Mouse (Mus musculus) liver, postnatal 0 days (tissue): ENCODE data around the gene Bhlha15.

Experiments
- CTCF ChIP-seq: sonication (generic); IDR thresholded peaks from 2 replicates; pipeline ENCODE4 v1.5.1; 2016; ENCODE audit warnings: antibody characterized with exemption, low read depth
- EP300 ChIP-seq: IDR thresholded peaks from 2 replicates; pipeline ENCODE4 v1.6.1; 2016; ENCODE audit warnings: antibody characterized with exemption, low read depth, mild to moderate bottlenecking

DNA sequence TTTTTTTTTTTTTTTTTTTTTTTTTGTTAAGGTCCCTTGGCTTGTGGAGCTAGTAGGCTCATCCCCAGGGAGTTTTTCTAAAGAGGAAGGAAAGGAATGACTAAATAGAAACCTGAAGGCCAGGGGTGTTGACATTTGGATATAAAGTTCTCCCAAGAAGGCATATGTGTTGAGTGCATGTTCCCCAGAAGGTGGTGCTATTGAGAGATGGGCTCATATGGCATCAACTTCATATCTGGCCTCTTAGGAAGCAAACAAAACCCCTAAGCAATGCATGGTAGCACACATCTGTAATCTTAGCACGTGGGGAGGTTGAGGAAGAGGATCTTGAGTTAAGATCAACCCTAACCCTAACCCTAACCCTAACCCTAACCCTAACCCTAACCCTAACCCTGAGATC, 41.3 kb downstream of the Bhlha15 start:
- TF ChIP-seq CTCF (peak; percentile 58), EP300 (no peak)
